Mouse (Mus musculus): ENCODE measurements around the gene Etfb. TPM values are rescaled to one million over a fixed set of nuclear protein-coding genes. Genes with fewer than 3 reads are reported as not detected.
"Not testable (repeated sequence)": the region's sequence is repeated elsewhere in the genome, so short reads cannot be mapped to it uniquely, and the experiment has no call there.

Gene Etfb
- total RNA-seq (2021), result 10 to 100 TPM; 58.8 to 77.2 TPM

GRCm38 (mm10) chr7:43443917-43444293 is at the start of gene Etfb, which contains the start of gene Gm45233:
TSS of gene Etfb (plus strand) at chr7:43444083.
TSS of gene Gm45233 (plus strand) at chr7:43444128.
- DNase-seq (ENCODE audit: extremely low spot score in 1 of 2, low spot score in 1 of 2), result peak; percentile 76 to 79

DNA sequence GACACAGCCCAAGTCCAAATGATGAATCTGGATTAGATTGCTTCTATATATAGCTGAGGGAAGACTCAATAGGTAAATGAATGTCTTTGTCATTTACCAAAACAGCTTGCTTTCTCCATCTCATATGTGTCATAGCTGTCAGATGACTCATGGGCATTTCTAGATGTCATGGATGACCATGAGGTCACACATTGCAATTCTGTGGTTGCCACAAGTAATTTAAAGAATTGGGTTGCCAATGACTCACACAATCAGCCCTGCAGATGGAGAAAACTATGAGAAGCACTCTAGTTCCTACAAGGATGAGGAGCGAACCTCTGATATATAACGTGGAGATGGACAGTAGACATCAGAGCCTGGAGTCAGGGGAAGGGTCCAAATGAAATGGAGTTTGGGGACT is 44.4 kb upstream of the Etfb start:
- no peak for DNase-seq (ENCODE audit: extremely low spot score in 1 of 2, low spot score in 1 of 2)

DNA sequence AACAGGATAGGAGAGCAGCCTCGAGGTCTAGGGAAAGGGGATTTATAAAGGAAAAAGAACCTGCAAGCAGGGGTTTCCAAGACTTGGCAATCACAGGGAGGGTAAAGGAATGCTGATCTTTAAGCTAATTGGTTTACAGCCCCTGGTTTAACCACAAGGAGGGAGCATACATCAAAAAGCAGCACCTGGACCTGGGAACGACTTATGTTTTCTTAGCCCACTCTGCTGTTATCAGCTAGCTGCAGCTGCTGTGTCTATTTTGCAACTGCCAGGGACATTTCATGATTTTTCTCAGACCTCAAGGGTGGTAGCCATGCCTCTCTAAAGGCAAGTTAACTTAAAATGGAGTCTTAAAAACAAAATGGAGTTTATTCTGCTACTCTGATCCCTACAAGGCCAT is 41.2 kb upstream of the Etfb start:
- DNase-seq (ENCODE audit: extremely low spot score in 1 of 2, low spot score in 1 of 2), result no peak

GRCm38 (mm10) chr7:43407573-43407972 is 36.3 kb upstream of the Etfb start:
- no peak for DNase-seq (ENCODE audit: extremely low spot score in 1 of 2, low spot score in 1 of 2)

DNA sequence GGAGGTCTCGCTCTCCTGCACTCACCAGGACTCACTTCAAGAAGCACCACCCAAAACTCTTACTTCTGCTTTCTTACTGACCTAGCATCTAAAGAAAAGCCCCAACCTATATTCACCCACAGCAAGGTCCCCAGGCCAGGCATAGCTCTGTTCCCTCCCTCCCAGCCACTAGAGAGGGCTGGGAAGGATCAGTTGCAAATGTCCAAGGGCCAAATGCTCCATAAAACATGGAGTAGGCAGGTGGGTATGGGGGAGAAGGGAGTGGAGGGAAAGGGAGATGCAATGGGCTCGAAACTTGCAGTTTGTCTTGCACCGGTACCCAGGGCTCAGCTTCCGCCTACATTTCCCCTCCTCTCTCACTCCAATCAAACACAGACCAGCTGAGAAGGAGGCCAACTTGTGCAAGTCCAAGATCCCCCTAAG is 35.7 kb upstream of the Etfb start, which contains the start of gene Siglecg:
TSS of gene Siglecg (plus strand) at position 74 of the 423 bp plus-strand sequence.
- no peak for DNase-seq (ENCODE audit: extremely low spot score in 1 of 2, low spot score in 1 of 2)

- no peak for DNase-seq (ENCODE audit: extremely low spot score in 1 of 2, low spot score in 1 of 2)
Measured at GRCm38 (mm10) chr7:43409084-43409483, 34.8 kb upstream of the Etfb start.

DNA sequence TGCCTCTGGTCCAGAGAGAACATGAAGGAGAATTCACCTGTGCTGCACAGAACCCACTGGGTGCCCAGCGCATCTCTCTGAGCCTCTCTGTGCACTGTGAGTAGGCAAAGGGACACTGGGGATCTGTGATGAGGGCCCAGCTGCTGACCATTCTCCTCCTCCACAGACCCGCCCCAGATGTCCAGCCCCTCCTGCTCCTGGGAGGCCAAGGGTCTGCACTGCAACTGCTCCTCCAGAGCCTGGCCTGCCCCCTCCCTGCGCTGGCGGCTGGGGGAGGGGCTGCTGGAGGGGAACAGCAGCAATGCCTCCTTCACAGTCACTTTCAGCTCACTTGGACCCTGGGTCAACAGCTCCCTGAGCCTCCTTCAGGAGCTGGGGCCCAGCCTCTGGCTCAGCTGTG is 32.2 kb upstream of the Etfb start:
- not testable (repeated sequence) for DNase-seq (ENCODE audit: extremely low spot score in 1 of 2, low spot score in 1 of 2)

DNA sequence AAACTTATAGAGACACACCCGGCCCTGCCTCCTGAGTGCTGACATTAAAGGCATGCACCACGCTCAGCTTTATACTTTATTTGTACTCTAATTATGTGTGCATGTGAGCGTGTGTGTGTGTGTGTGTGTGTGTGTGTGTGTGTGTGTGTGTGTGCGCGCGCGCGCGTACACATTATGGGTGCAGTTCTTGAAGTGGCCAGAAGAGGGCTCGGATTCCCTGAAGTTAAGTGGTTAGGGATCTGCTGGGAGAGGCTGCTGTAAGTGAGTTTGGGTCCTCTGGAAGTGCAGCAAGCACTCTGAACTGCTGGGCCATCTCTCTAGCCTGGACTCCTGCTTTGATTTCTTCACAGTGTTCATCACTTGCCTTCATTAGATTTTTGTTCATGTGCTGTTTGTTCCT is 26.6 kb upstream of the Etfb start:
- DNase-seq (ENCODE audit: extremely low spot score in 1 of 2, low spot score in 1 of 2), result no peak

GRCm38 (mm10) chr7:43422995-43423617 is 20.8 kb upstream of the Etfb start:
- DNase-seq (ENCODE audit: extremely low spot score in 1 of 2, low spot score in 1 of 2), result peak; percentile 84 to 96

DNA sequence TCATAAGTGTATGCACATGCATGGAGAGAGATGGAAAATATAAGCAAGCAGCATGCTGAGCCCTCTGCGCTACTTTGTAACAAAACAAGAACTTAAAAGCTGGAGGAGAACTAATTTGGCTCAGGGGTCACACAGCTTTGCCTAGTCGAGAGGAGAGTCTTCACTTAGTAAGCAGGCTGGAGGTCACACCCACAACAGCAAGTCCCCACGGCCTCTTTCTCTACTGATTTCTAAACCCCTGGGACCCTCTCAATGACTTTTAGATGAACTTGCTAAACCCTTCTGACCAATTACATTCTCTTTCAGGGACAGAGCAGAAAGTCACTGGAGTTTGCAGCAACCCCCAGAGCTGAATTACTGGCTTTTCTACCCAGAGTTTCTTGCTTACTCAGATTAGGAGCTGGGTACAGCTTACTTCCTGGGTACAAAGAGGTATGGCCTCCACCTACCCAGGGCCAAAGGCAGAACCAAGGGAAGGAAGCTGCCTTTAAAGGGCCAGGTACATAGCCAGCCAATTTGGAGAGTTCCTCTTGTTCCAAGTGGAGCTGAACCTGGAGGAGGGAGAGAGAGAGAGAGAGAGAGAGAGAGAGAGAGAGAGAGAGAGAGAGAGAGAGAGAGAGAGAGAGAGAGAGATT is 19.8 kb upstream of the Etfb start:
- DNase-seq (ENCODE audit: extremely low spot score in 1 of 2, low spot score in 1 of 2), result no peak

DNA sequence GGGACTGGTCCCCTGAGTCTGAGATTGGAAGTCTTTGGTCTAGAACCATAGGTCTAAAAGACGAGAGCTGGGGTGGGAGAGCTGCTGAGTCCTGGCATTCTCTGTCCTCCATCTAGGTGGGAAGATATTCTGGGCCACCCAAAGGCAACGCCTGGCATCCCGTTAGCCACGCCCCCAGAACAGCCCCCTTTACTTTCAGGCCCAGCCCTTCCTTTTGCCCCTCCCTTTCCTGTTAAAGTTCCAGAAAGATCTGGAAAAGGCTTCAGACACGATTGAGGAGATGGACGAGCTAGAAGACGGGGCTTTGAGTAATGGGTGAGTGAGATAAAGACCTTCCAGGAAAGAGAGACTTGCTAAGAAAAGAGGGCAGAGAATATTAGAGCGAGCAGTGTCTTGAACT is 16.5 kb upstream of the Etfb start, which contains the start of gene Lim2:
TSS of gene Lim2 (plus strand) at position 265 of the 400 bp plus-strand sequence.
- no peak for DNase-seq (ENCODE audit: extremely low spot score in 1 of 2, low spot score in 1 of 2)

- no peak for DNase-seq (ENCODE audit: extremely low spot score in 1 of 2, low spot score in 1 of 2)
Measured at GRCm38 (mm10) chr7:43429500-43429899, 14.4 kb upstream of the Etfb start.

GRCm38 (mm10) chr7:43432891-43433290 is 11.0 kb upstream of the Etfb start:
- no peak for DNase-seq (ENCODE audit: extremely low spot score in 1 of 2, low spot score in 1 of 2)

DNA sequence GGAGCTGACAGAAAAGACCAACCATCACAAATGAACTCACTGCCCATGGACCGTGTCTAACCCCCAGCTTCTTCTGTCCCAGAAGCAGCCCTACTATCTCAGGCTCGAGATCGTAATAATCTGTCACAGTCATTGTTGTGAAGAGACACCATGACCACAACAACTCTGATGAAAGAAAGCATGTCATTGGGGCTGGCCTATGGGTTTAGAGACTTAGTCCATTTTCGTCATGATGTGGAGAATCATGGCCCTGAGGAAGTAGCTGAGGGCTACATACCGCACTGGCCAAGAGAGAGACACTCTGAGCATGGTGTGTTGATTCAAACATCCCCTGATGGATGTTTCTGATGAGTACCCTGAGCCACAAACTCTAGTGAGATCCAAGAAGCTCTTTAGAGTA is 9.2 kb upstream of the Etfb start:
- DNase-seq (ENCODE audit: extremely low spot score in 1 of 2, low spot score in 1 of 2), result no peak

DNA sequence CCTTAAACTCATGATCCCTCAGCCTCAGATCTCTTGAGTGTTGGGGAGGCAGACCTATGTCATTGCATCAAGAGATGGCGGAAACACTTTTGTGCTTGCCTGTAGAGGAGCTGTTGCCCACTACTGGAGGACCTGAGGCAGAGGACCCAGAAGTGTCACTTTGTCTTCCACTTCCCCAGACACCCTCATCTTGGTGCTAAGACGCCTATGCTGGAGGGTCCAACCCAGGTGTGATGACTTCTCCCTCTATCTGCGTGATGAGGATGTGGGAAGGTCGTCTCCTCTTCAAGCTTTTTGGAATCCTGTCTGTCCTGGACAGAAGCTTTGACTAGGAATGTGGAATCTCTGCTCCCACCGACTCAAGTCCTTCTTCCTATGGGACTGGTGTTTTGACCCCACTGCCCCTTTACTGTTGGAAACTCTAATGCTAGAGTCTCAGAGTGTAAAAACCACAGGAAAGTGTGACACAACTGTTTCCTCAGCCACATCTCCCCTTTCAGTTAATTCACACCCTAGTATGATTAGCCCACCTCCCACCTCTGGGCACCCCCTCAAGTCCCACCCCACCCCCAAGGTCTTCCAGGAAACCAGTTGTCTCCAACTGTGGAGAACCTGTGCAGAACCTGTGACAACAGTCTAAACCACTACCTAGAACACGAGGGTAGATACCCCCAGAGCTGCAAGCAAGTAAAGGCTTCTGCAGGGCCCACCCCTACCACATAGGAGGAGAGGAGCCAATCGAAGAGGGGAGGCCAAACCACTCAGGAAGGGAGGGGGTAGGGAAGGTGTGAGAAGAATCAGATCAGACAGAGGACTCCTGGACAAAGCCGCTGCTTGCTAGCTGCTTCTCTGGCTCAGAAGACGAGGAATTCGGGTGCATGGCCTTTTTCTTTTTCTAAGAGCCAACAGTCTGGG is 7.3 kb upstream of the Etfb start, which contains the start of gene Nkg7:
TSS of gene Nkg7 (plus strand) at position 733 of the 915 bp plus-strand sequence.
- DNase-seq (ENCODE audit: extremely low spot score in 1 of 2, low spot score in 1 of 2), result no peak

DNA sequence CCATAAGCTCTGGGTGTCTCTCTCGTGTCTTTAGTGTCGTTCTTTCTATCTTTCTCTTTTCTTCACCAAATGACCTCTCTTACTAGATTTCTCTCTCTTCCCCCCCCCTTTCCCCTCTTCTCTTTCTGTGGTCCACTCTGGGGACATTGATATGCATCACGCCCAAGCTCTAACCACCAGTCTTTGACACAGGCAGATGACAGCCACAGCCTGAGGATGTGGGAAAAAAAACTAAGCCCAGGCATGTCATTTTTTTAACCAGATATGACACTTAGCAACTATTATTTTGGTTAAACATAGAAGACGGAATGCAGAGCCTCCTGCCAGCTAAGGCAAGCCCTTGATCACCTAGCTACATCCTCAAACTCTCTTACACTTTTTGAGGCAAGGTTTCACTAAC is 5.3 kb upstream of the Etfb start:
- DNase-seq (ENCODE audit: extremely low spot score in 1 of 2, low spot score in 1 of 2), result no peak

DNA sequence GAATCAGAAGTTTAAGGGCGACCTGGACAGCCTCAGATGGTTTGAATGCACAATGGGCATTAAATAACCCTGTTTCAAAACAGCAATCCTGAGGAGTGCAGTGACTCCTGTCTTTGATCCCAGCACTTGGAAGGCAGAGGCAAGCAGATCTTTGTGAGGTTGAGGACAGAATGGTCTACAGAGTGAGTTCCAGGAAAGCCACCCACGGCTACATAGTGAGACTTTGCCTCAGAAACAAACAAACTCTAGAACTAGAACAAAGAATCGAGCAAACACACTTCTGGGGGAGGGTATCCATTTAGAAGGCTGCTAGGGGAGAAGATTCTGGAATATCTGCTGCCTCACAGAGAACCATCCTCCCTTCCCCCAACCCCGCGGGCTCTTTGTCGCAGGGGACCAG is 3.4 kb upstream of the Etfb start, which contains the start of gene Cldnd2:
TSS of gene Cldnd2 (plus strand) at position 301 of the 400 bp plus-strand sequence.
- no peak for DNase-seq (ENCODE audit: extremely low spot score in 1 of 2, low spot score in 1 of 2)

DNA sequence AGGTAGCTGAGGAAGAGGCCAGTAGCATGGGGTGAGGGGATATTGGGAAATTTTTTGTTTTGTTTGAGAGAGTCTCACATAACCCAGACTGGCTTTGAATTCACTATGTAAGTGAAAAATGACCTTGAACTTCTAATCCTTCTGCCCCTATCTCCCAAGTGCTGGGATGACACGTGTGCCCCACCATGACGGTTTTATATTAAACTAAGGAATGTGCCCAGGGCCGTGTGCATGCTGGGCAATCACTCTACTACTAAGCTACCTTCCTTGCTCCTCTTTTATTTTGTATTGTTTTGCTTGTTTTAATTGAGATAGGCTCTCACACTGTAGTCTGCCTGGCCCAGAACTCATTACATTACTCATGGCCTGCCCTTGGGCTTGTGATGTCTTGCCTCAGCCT is 2.8 kb upstream of the Etfb start:
- no peak for DNase-seq (ENCODE audit: extremely low spot score in 1 of 2, low spot score in 1 of 2)

DNA sequence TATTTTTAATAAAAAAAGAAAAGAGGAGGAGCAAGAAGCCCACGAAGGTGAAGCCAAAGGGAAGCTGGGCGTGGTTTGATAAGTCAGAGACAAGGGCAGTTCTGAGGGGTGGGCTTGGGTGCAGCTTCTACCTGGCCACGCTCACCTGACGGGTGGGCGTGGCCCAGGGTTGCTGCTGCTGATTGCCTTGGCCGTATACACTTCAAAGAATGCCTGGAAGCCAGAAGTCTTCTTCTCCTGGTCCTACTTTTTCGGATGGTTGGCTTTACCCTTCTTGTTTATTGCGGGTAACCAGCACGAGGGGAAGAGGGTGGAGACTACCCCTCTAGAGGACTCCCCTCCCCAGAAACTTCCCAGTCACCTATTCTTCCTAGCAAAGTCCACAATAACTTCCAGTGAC is 1.2 kb upstream of the Etfb start:
- DNase-seq (ENCODE audit: extremely low spot score in 1 of 2, low spot score in 1 of 2), result no peak

GRCm38 (mm10) chr7:43443126-43443916 is 562 bp upstream of the Etfb start:
- DNase-seq (ENCODE audit: extremely low spot score in 1 of 2, low spot score in 1 of 2), result peak; percentile 48 to 52
